Mouse (Mus musculus): Measurements from ENCODE around the gene Gm2a. TPM values are rescaled to one million over a fixed set of nuclear protein-coding genes. Genes with fewer than 3 reads are reported as not detected.

Gm2a gene
- polyA plus RNA-seq, 2 experiments = 12.2 to 34.6 TPM

- 73% methylated on average over 6 of the region's 6 CpGs for WGBS
Measured at GRCm38 (mm10) chr11:55147423-55147822, 49.5 kb downstream of the Gm2a start.

GRCm38 (mm10) chr11:55148461-55148860 lies 50.5 kb downstream of the Gm2a start:
- Histone ChIP-seq H3K9ac (ENCODE audit: low read depth, low read length, severe bottlenecking) (no peak overlapping the region), H3K4me2 (replicated peaks; ENCODE audit: low read depth, low read length, severe bottlenecking) (no peak overlapping the region), H3K4me1 (ENCODE audit: control insufficient read depth, insufficient read depth, low read length) (peaks cover 4% of the 10 kb centered on the region; the same call in 1 of the 2 replicates), H3K9me3 (ENCODE audit: control insufficient read depth, low read length) (no peaks in the 10 kb centered on the region), H3K27ac (replicated peaks; ENCODE audit: low read depth, low read length) (no peak overlapping the region), H3K4me3 (replicated peaks; ENCODE audit: low read length) (no peak overlapping the region), H3K36me3 (ENCODE audit: control insufficient read depth, insufficient read depth, low read length) (no peaks in the 10 kb centered on the region), H3K27me3 (ENCODE audit: control insufficient read depth, insufficient read depth, low read length) (no peaks in the 10 kb centered on the region)
- ATAC-seq (ENCODE audit: low FRiP score, low read depth) (no peak), DNase-seq (ENCODE audit: low spot score) (no peak)
- no peak for TF ChIP-seq POLR2A (IDR thresholded peaks at IDR 0.05; ENCODE audit: borderline replicate concordance, extremely low read depth, insufficient read depth, insufficient read length)
- 80% methylated on average over 4 of the region's 4 CpGs for WGBS

More at GRCm38 (mm10) chr11:55147423-55147822, 49.5 kb downstream of the Gm2a start:
- no peak overlapping the region for H3K4me3 ChIP-seq (replicated peaks; ENCODE audit: low read length)
- DNase-seq (ENCODE audit: low spot score) (no peak), ATAC-seq (ENCODE audit: low FRiP score, low read depth) (no peak)
- no peaks in the 10 kb centered on the region for H3K9me3 ChIP-seq (ENCODE audit: control insufficient read depth, low read length)
- H3K27me3 ChIP-seq (ENCODE audit: control insufficient read depth, insufficient read depth, low read length) = no peaks in the 10 kb centered on the region
- no peaks in the 10 kb centered on the region for H3K36me3 ChIP-seq (ENCODE audit: control insufficient read depth, insufficient read depth, low read length)
- no peak for TF ChIP-seq POLR2A (IDR thresholded peaks at IDR 0.05; ENCODE audit: borderline replicate concordance, extremely low read depth, insufficient read depth, insufficient read length)
- H3K9ac ChIP-seq (ENCODE audit: low read depth, low read length, severe bottlenecking) = no peak overlapping the region
- H3K27ac ChIP-seq (replicated peaks; ENCODE audit: low read depth, low read length) = no peak overlapping the region
- no peak overlapping the region for H3K4me2 ChIP-seq (replicated peaks; ENCODE audit: low read depth, low read length, severe bottlenecking)
- H3K4me1 ChIP-seq (ENCODE audit: control insufficient read depth, insufficient read depth, low read length) = peaks cover 7% of the 10 kb centered on the region; the same call in 1 of the 2 replicates

GRCm38 (mm10) chr11:55151608-55152007 lies 53.7 kb downstream of the Gm2a start, which contains the start of gene Slc36a3:
Gene Slc36a3 (minus strand): TSS chr11:55151708.
- ATAC-seq (ENCODE audit: low FRiP score, low read depth) (no peak), DNase-seq (ENCODE audit: low spot score) (no peak)
- Histone ChIP-seq H3K36me3 (ENCODE audit: control insufficient read depth, insufficient read depth, low read length) (no peaks in the 10 kb centered on the region), H3K9ac (ENCODE audit: low read depth, low read length, severe bottlenecking) (no peak within 1 kb of the TSS), H3K27ac (replicated peaks; ENCODE audit: low read depth, low read length) (no peak within 1 kb of the TSS), H3K4me3 (replicated peaks; ENCODE audit: low read length) (no peak within 1 kb of the TSS), H3K27me3 (ENCODE audit: control insufficient read depth, insufficient read depth, low read length) (no peaks in the 10 kb centered on the region), H3K4me2 (replicated peaks; ENCODE audit: low read depth, low read length, severe bottlenecking) (no peak within 1 kb of the TSS), H3K4me1 (ENCODE audit: control insufficient read depth, insufficient read depth, low read length) (no peaks in the 10 kb centered on the region), H3K9me3 (ENCODE audit: control insufficient read depth, low read length) (no peaks in the 10 kb centered on the region)
- TF ChIP-seq POLR2A (IDR thresholded peaks at IDR 0.05; ENCODE audit: borderline replicate concordance, extremely low read depth, insufficient read depth, insufficient read length) = no peak
- WGBS = 79% methylated on average over 3 of the region's 3 CpGs

GRCm38 (mm10) chr11:55154398-55155069 lies 56.6 kb downstream of the Gm2a start:
- no peak for DNase-seq (ENCODE audit: low spot score)
- TF ChIP-seq POLR2A (IDR thresholded peaks at IDR 0.05; ENCODE audit: borderline replicate concordance, extremely low read depth, insufficient read depth, insufficient read length) = no peak
- Histone ChIP-seq H3K27ac (replicated peaks; ENCODE audit: low read depth, low read length) (no peak overlapping the region), H3K9ac (ENCODE audit: low read depth, low read length, severe bottlenecking) (no peak overlapping the region), H3K4me1 (ENCODE audit: control insufficient read depth, insufficient read depth, low read length) (no peaks in the 10 kb centered on the region), H3K36me3 (ENCODE audit: control insufficient read depth, insufficient read depth, low read length) (no peaks in the 10 kb centered on the region), H3K4me2 (replicated peaks; ENCODE audit: low read depth, low read length, severe bottlenecking) (no peak overlapping the region), H3K27me3 (ENCODE audit: control insufficient read depth, insufficient read depth, low read length) (no peaks in the 10 kb centered on the region), H3K4me3 (replicated peaks; ENCODE audit: low read length) (no peak overlapping the region), H3K9me3 (ENCODE audit: control insufficient read depth, low read length) (no peaks in the 10 kb centered on the region)
- no peak for ATAC-seq (ENCODE audit: low FRiP score, low read depth)
- 43% methylated on average over 3 of the region's 3 CpGs for WGBS

- ATAC-seq (ENCODE audit: low FRiP score, low read depth) = no peak
- no peak overlapping the region for H3K4me2 ChIP-seq (replicated peaks; ENCODE audit: low read depth, low read length, severe bottlenecking)
- H3K27me3 ChIP-seq (ENCODE audit: control insufficient read depth, insufficient read depth, low read length) = no peaks in the 10 kb centered on the region
- no peaks in the 10 kb centered on the region for H3K9me3 ChIP-seq (ENCODE audit: control insufficient read depth, low read length)
- 73% methylated on average over 6 of the region's 6 CpGs for WGBS
- no peak overlapping the region for H3K4me3 ChIP-seq (replicated peaks; ENCODE audit: low read length)
- H3K27ac ChIP-seq (replicated peaks; ENCODE audit: low read depth, low read length) = no peak overlapping the region
- H3K36me3 ChIP-seq (ENCODE audit: control insufficient read depth, insufficient read depth, low read length) = no peaks in the 10 kb centered on the region
- no peaks in the 10 kb centered on the region for H3K4me1 ChIP-seq (ENCODE audit: control insufficient read depth, insufficient read depth, low read length)
- H3K9ac ChIP-seq (ENCODE audit: low read depth, low read length, severe bottlenecking) = no peak overlapping the region
- TF ChIP-seq POLR2A (IDR thresholded peaks at IDR 0.05; ENCODE audit: borderline replicate concordance, extremely low read depth, insufficient read depth, insufficient read length) = no peak
- no peak for DNase-seq (ENCODE audit: low spot score)
Measured at GRCm38 (mm10) chr11:55155070-55155421, 57.1 kb downstream of the Gm2a start.
